In the genomic region with DNA sequence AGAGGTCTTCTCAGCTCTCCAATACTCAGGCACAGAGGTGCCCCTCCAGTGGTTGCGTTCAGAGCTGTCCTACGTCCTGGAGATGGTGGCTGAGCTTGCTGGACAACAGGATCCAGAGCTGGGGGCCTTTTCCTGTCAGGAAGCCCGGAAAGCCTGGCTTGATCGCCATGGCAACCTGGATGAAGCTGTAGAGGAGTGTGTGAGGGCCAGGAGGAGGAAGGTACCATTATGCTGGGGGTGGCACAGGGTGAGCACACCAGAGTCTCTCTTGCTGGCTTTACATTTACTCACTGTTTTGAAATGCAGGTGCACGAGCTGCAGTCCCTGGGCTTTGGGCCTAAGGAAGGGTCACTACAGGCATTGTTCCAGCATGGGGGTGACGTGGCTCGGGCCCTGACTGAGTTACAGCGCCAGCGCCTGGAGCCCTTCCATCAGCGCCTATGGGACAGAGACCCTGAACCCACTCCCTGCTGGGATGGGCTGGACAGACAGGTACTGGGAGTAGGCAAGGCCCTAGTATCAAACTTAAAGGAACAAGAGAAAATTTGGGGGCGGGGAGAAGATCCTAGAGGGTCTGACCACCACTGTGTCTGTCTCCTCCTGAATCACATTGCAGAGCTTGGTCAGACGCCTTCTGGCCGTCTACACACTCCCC, we compare ENCODE assay signal across 17 mouse cellular contexts. TPM values are rescaled to one million over a fixed set of nuclear protein-coding genes. Genes with fewer than 3 reads are reported as not detected.
DNase-seq lines count a peak whose midpoint lies in the region; ATAC-seq and TF ChIP-seq lines count a peak whose summit lies in the region.
"Had no signal": no experiment of that assay in that cellular context is flagged by ENCODE, and none has a peak within 500 bp of the region (broad histone marks: within the 10 kb centered on the region; RNA-seq: fewer than 3 reads in every experiment).

No protein-coding gene starts in this region.

- H3K27me3 ChIP-seq in kidney, adult 2 months (replicated peaks; ENCODE audit: control insufficient read depth, insufficient read depth, low read length): no peaks in the 10 kb centered on the region
- H3K27me3 ChIP-seq in liver, embryonic 12.5 days (replicated peaks): no peaks in the 10 kb centered on the region
- no peaks in the 10 kb centered on the region for H3K27me3 ChIP-seq in liver, embryonic 11.5 days (replicated peaks; ENCODE audit: control insufficient read depth, insufficient read depth, low read length)

- no peaks in the 10 kb centered on the region for H3K4me1 ChIP-seq in kidney, adult 2 months (ENCODE audit: control insufficient read depth, insufficient read depth, low read length)
- peaks cover 24% of the 10 kb centered on the region for H3K4me1 ChIP-seq in liver, embryonic 12.5 days
- H3K4me1 ChIP-seq in liver, embryonic 11.5 days (replicated peaks; ENCODE audit: control insufficient read depth, insufficient read depth, low read length): peaks cover 16% of the 10 kb centered on the region

- no peak for TF ChIP-seq POLR2A in kidney, adult 2 months (IDR thresholded peaks at IDR 0.05; ENCODE audit: low read depth, low read length)

- H3K27ac ChIP-seq in kidney, adult 2 months (ENCODE audit: insufficient read depth, low read depth, low read length): no peak overlapping the region
- 0 out of 2 replicates have a peak overlapping the region, but pooled peaks have one; percentile 12 for H3K27ac ChIP-seq in liver, embryonic 12.5 days
- no peak overlapping the region for H3K27ac ChIP-seq in liver, embryonic 11.5 days (ENCODE audit: low read depth, low read length)
- H3K27ac ChIP-seq: heart, adult 2 months; limb, embryonic 10.5 days; liver, embryonic 14.5 days had no signal

- no peaks in the 10 kb centered on the region for H3K9me3 ChIP-seq in liver, embryonic 12.5 days (replicated peaks)
- H3K9me3 ChIP-seq in liver, embryonic 11.5 days (ENCODE audit: control insufficient read depth, low read length): no peaks in the 10 kb centered on the region
- H3K9me3 ChIP-seq: limb, embryonic 10.5 days had no signal

- no peak overlapping the region for H3K4me3 ChIP-seq in kidney, adult 2 months (ENCODE audit: insufficient read depth, low read depth, low read length)
- H3K4me3 ChIP-seq in liver, embryonic 12.5 days: no peak overlapping the region
- no peak overlapping the region for H3K4me3 ChIP-seq in liver, embryonic 11.5 days (ENCODE audit: low read depth, low read length)
- H3K4me3 ChIP-seq: heart, adult 2 months; limb, embryonic 10.5 days had no signal

- TF ChIP-seq CTCF in kidney, adult 2 months (conservative IDR thresholded peaks at IDR 0.05; ENCODE audit: insufficient read depth, insufficient read length, low read depth, low read length): no peak

- no peak for ATAC-seq in liver, embryonic 12.5 days
- ATAC-seq in liver, embryonic 11.5 days (replicated peaks; ENCODE audit: low FRiP score): no peak
- ATAC-seq: activated CD4-positive, CD25-positive, alpha-beta regulatory T cell, adult 4 months; forebrain, embryonic 14.5 days; inflammation-experienced regulatory T-cells, adult 6 months had no signal

- 84% methylated on average over 13 of the region's 13 CpGs for WGBS in kidney, adult 2 months
- WGBS in liver, embryonic 12.5 days (ENCODE audit: insufficient replicate concordance): 87% methylated on average over 13 of the region's 13 CpGs
- WGBS in liver, embryonic 11.5 days: 88% methylated on average over 13 of the region's 13 CpGs

- peak; percentile 25 for DNase-seq in embryo, embryonic 10 days (ENCODE audit: low spot score)
- DNase-seq in embryo, embryonic 9.5 days (ENCODE audit: extremely low spot score): no peak
- peak; percentile 28 for DNase-seq in kidney, adult 2 months
- no peak for DNase-seq in kidney, adult 18-20 months
- DNase-seq in liver, embryonic 11.5 days (ENCODE audit: low spot score): no peak
- peak; percentile 40 for DNase-seq in brain, adult 2 months (ENCODE audit: low read depth, low spot score)
- no peak for DNase-seq in yolk sac, embryonic 10.5 days (ENCODE audit: low spot score)
- DNase-seq: adrenal gland, postnatal 25 days; heart, adult 2 months; lung, postnatal 10 days; thymus, adult 18-20 months had no signal

- peaks cover 9% of the 10 kb centered on the region for H3K36me3 ChIP-seq in kidney, adult 2 months (ENCODE audit: control insufficient read depth, insufficient read depth, low read length)
- peaks cover 76% of the 10 kb centered on the region for H3K36me3 ChIP-seq in liver, embryonic 12.5 days
- H3K36me3 ChIP-seq in liver, embryonic 11.5 days (ENCODE audit: control insufficient read depth, insufficient read depth, low read length): peaks cover 39% of the 10 kb centered on the region

- no peak overlapping the region for H3K4me2 ChIP-seq in liver, embryonic 12.5 days
- no peak overlapping the region for H3K4me2 ChIP-seq in liver, embryonic 11.5 days

- H3K9ac ChIP-seq in liver, embryonic 12.5 days: no peak overlapping the region
- H3K9ac ChIP-seq in liver, embryonic 11.5 days (ENCODE audit: low read depth, low read length): no peak overlapping the region
- H3K9ac ChIP-seq: liver, embryonic 14.5 days had no signal

RNA-seq across cellular contexts. Expression of gene Rnf31, which starts 4.7 kb away (rescaled TPM):
- 27.0 and 27.6 TPM in 2 replicates for polyA plus RNA-seq in kidney, adult 2 months (2012; rRNA removed)
- 14.2 and 15.7 TPM in 2 replicates for polyA plus RNA-seq in liver, embryonic 12.5 days (2016; fragmentation: Nextera tagmentation; extraction: Ambion mirVana)
- polyA plus RNA-seq in liver, embryonic 11.5 days (2014; fragmentation: Nextera tagmentation; extraction: Ambion mirVana): 21.2 and 23.1 TPM in 2 replicates

RNA-seq across cellular contexts. Expression of gene Psme2, which starts 5.2 kb away (rescaled TPM):
- polyA plus RNA-seq in kidney, adult 2 months (2012; rRNA removed): 53.1 and 60.2 TPM in 2 replicates
- polyA plus RNA-seq in liver, embryonic 12.5 days (2016; fragmentation: Nextera tagmentation; extraction: Ambion mirVana): 221 and 222 TPM in 2 replicates
- polyA plus RNA-seq in liver, embryonic 11.5 days (2014; fragmentation: Nextera tagmentation; extraction: Ambion mirVana): 256 and 277 TPM in 2 replicates

RNA-seq across cellular contexts. Expression of gene Irf9, which starts 7.2 kb away (rescaled TPM):
- 36.9 and 39.9 TPM in 2 replicates for polyA plus RNA-seq in kidney, adult 2 months (2012; rRNA removed)
- polyA plus RNA-seq in liver, embryonic 12.5 days (2016; fragmentation: Nextera tagmentation; extraction: Ambion mirVana): 14.4 and 15.3 TPM in 2 replicates
- 11.6 and 13.0 TPM in 2 replicates for polyA plus RNA-seq in liver, embryonic 11.5 days (2014; fragmentation: Nextera tagmentation; extraction: Ambion mirVana)

RNA-seq across cellular contexts. Expression of gene Emc9, which starts 11.1 kb away (rescaled TPM):
- polyA plus RNA-seq in kidney, adult 2 months (2012; rRNA removed): 21.9 and 24.9 TPM in 2 replicates
- polyA plus RNA-seq in liver, embryonic 12.5 days (2016; fragmentation: Nextera tagmentation; extraction: Ambion mirVana): 28.7 and 32.9 TPM in 2 replicates
- 44.5 and 46.2 TPM in 2 replicates for polyA plus RNA-seq in liver, embryonic 11.5 days (2014; fragmentation: Nextera tagmentation; extraction: Ambion mirVana)

RNA-seq across cellular contexts. Expression of gene Psme1, which starts 18.2 kb away (rescaled TPM):
- polyA plus RNA-seq in kidney, adult 2 months (2012; rRNA removed): 60.5 and 77.5 TPM in 2 replicates
- 108 and 111 TPM in 2 replicates for polyA plus RNA-seq in liver, embryonic 12.5 days (2016; fragmentation: Nextera tagmentation; extraction: Ambion mirVana)
- 172 and 177 TPM in 2 replicates for polyA plus RNA-seq in liver, embryonic 11.5 days (2014; fragmentation: Nextera tagmentation; extraction: Ambion mirVana)

Comparison
In these comparisons a context has a peak if more than half of its experiments do, and no peak if none do; other contexts are left out.
1. DNase-seq: peak in embryo, embryonic 10 days (single experiment), kidney, adult 2 months (single experiment) and brain, adult 2 months (single experiment); none in embryo, embryonic 9.5 days (single experiment), kidney, adult 18-20 months (single experiment), liver, embryonic 11.5 days (single experiment) and yolk sac, embryonic 10.5 days (single experiment).